Mouse (Mus musculus) adrenal gland, adult (tissue): ENCODE results near the gene Lepr.
A peak's percentile ranks its signal among the peaks of the same experiment; 100 is the strongest.
"Not testable (repeated sequence)": the region's sequence is repeated elsewhere in the genome, so short reads cannot be mapped to it uniquely, and the experiment has no call there.

Experiments used
- DNase-seq, 2 experiments: peaks; one replicate each; pipeline ENCODE4 v3.0.0; 2022 to 2023; ENCODE audit warnings: low spot score in 1 of 2; ENCODE audit not compliant: inconsistent age in 2 of 2

The Lepr gene

GRCm38 (mm10) chr4:101715302-101715701 is 1.9 kb upstream of the Lepr start:
- no peak for DNase-seq

- DNase-seq = no peak
Measured at GRCm38 (mm10) chr4:101715805-101716204, 1.4 kb upstream of the Lepr start.

GRCm38 (mm10) chr4:101718991-101719580 is 1.9 kb downstream of the Lepr start:
- DNase-seq = peak in 1 of 2 experiments; percentile 39

- no peak for DNase-seq
Measured at GRCm38 (mm10) chr4:101721705-101722104, 4.5 kb downstream of the Lepr start.

- peak in 1 of 2 experiments; percentile 48 for DNase-seq
Measured at GRCm38 (mm10) chr4:101741973-101742372, 24.8 kb downstream of the Lepr start.

- DNase-seq = no peak
Measured at GRCm38 (mm10) chr4:101745534-101745933, 28.3 kb downstream of the Lepr start.

- DNase-seq = no peak
Measured at GRCm38 (mm10) chr4:101760490-101760889, 43.3 kb downstream of the Lepr start.

GRCm38 (mm10) chr4:101843923-101844322 is 126.7 kb downstream of the Lepr start, which contains the start of gene B020004J07Rik:
Gene B020004J07Rik (minus strand): TSS chr4:101844023.
- not testable (repeated sequence) for DNase-seq

- no peak for DNase-seq
Measured at GRCm38 (mm10) chr4:101850908-101851307, 133.7 kb downstream of the Lepr start.

GRCm38 (mm10) chr4:101860873-101861272 is 143.7 kb downstream of the Lepr start:
- DNase-seq = peak; percentile 7 to 70

- no peak for DNase-seq
Measured at GRCm38 (mm10) chr4:101862289-101862688, 145.1 kb downstream of the Lepr start.
